Mouse (Mus musculus) liver, embryonic 15.5 days (tissue): ENCODE data around the gene Fn3krp. TPM values are rescaled to one million over a fixed set of nuclear protein-coding genes. Genes with fewer than 3 reads are reported as not detected.

Source experiments
- microRNA-seq: library from miRNA; unstranded; fragments of <30 nt; microRNA quantifications from one replicate; pipeline ENCODE4, GENCODE M21; 2016
- polyA plus RNA-seq: library from polyadenylated mRNA; unstranded; fragments of >200 nt; fragmentation: Nextera tagmentation; extraction: Ambion mirVana; gene quantifications from 2 replicates; pipeline ENCODE4 v1.2.1, GENCODE M21; 2015

The Fn3krp gene
- polyA plus RNA-seq, 1 experiment from 2014 or later, result 27.3 TPM

Small RNA genes lying within 50 kb of the gene (microRNA-seq; reads per million reads assigned to microRNA genes)
- 1.0 reads per million for gene Mir7236

Other genes starting within 250 kb of the Fn3krp start
- 3.0 and 3.7 TPM in 2 replicates for gene Hexdc, start 217.0 kb upstream of the Fn3krp start, polyA plus RNA-seq
- 14.3 and 16.3 TPM in 2 replicates for gene Ogfod3, start 216.7 kb upstream of the Fn3krp start, polyA plus RNA-seq
- gene Cybc1, start 192.1 kb upstream of the Fn3krp start, polyA plus RNA-seq, result 20.5 and 20.7 TPM in 2 replicates
- gene Narf, start 184.1 kb upstream of the Fn3krp start, polyA plus RNA-seq, result 117 and 136 TPM in 2 replicates
- gene Foxk2, start 161.4 kb upstream of the Fn3krp start, polyA plus RNA-seq, result 2.8 and 3.9 TPM in 2 replicates
- gene Wdr45b, start 67.0 kb upstream of the Fn3krp start, polyA plus RNA-seq, result 18.5 and 20.1 TPM in 2 replicates
- 1.3 and 1.4 TPM in 2 replicates for gene Rab40b, start 33.1 kb upstream of the Fn3krp start, polyA plus RNA-seq
- 43.7 and 46.6 TPM in 2 replicates for gene Fn3k, start 13.5 kb downstream of the Fn3krp start, polyA plus RNA-seq
- gene Tbcd, start 30.5 kb downstream of the Fn3krp start, polyA plus RNA-seq, result 20.2 and 22.7 TPM in 2 replicates
- 0.82 and 1.1 TPM in 2 replicates for gene Zfp750, start 97.9 kb downstream of the Fn3krp start, polyA plus RNA-seq